Mouse (Mus musculus): ENCODE data around the gene Prkaca.

The Prkaca gene

DNA sequence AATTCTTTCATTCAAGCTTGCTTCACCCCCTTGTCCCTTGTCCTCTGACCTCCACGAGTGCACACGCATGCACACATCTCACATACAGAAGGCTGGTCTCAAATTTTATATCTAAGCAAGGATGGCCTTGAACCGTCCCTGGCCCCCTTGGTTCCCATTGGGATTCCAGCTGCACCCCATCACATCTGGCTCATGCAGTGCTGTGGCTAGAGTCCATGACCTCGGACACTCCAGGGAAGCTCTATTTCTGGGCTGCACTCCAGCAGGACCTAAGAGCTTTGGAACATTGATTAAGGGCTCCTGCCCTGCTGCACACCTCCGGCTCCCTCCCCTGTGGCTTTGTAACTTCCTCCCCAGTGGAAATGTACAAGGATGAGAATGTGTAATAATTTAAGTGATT is 65.2 kb downstream of the Prkaca start:
- no peak for DNase-seq (ENCODE audit: low read depth, low spot score)

DNA sequence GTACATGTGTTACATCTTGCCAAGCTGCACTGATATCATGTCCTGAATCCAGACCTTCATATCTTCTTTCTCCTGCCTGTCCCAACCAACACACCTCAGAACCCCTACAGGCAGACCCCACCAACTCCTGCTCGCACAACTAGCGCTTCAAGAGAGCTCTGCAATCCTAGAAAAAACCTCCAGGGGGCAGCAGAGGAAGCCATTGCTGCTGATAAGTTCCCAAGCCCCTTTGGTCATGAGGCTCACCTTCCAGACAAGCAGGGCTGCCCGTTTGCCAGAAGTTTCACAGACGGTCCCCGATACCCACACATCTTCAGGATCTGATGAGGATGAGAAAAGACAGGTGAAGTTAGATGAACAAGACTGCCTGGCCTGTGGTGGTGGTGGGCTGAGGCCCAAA is 66.3 kb downstream of the Prkaca start:
- peak; percentile 22 for DNase-seq (ENCODE audit: low read depth, low spot score)

DNA sequence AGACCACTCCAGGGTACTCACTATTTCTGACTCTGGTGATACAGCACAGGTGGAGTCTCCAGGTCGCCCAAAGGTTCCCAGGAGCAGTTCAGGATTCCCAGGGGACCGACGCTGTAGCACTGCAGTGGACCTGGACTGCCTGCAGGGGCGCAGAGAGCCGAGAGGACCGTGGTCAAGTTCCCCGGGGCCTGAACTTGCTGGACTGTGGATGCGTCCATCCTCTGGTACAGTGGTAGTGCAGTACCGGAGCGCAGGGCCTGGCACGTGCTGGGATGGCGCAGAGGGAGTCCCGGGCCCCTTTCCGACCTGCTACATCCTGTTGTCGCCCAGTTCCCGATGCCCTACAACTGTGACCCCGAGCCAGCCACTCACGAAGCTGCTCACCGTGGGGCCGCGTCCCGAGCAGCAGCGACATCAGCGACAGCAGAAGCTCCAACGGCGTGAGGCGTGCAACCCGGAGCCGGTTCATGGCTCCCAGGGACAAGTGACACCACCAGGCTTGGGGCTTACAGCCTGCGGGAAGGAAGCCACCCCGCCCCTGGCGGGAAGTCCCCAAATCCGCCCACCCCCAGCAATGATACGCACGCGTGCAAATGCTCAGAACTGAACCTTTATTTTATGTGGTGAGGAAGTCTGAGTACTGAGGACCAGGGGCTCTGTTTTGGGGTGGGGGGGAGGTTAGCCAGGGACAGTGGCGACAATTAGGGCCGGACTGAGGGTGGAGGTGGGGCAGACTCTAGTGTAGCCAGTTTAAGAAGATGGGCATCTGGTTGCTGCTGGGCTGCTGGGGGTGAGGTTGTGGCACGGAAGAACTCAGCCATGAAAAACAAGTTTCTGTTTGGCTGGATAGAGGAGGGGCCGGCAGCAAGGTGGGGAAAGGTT is 69.5 kb downstream of the Prkaca start, which contains the start of gene Il27ra:
Gene Il27ra, minus strand, starts transcription at position 524 of the 882 bp plus-strand sequence.
- no peak for DNase-seq (ENCODE audit: low read depth, low spot score)

GRCm38 (mm10) chr8:84042948-84043342 is 70.2 kb downstream of the Prkaca start:
- DNase-seq (ENCODE audit: low read depth, low spot score), result no peak

DNA sequence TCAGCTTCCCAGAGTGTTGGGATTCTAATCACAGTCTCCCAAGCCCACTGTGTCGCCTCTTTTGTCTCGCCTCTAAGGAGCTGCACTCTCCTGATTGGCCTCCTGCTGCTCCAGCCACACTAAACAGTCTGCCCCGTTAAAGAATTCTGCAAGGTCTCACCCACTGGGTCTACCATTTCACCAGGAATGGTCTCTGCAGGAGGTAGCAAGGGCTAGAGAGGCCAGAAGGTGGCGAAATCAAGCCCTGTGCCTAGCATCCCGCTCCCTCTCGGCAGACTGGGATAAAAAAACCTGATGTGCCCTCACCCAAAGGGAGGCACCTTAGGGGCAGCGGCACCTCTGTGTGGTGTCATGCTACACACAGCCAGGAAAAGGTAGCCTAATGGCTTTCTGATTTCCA is 71.3 kb downstream of the Prkaca start:
- no peak for DNase-seq (ENCODE audit: low read depth, low spot score)

DNA sequence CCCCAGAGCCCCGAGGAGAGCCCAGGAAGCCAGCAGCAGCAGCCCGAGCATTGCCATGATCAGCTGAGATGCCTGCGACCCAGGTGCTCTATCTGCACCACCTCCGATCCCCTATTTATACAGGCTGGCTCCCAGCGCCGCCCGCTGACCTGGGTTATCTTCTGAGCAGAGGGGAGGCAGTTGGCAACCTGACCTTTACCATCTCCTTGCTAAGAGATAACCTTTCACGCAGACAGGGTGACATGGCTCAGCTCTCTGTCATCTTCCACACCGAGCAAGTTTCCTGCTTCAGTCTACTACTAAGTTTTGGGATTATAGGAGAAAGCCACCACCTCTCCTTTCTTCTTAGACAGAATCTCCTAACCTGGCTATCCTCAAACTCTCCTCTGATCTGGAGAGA is 72.1 kb downstream of the Prkaca start, which contains the start of gene Rln3:
Gene Rln3, minus strand, starts transcription at position 101 of the 400 bp plus-strand sequence.
- DNase-seq (ENCODE audit: low read depth, low spot score), result no peak
